Mouse (Mus musculus) spleen, adult 18-20 months (tissue): ENCODE data around the gene Pid1.

Source experiments
- DNase-seq, 2 experiments: peaks; one replicate each; pipeline ENCODE4 v3.0.0; 2022; ENCODE audit warnings: mixed read lengths in 2 of 2

Gene Pid1

GRCm38 (mm10) chr1:84012871-84013375, 351.1 kb downstream of the Pid1 start:
- DNase-seq, result no peak

- no peak for DNase-seq
Measured at GRCm38 (mm10) chr1:84002630-84003029, 361.4 kb downstream of the Pid1 start.
